Mouse (Mus musculus): ENCODE data around the gene Lrrc23.
"Not testable (repeated sequence)": the region's sequence is repeated elsewhere in the genome, so short reads cannot be mapped to it uniquely, and the experiment has no call there.

The Lrrc23 gene

GRCm38 (mm10) chr6:124779222-124779983 lies at the start of gene Lrrc23:
TSS of gene Lrrc23 (minus strand) at chr6:124779727.
- DNase-seq (ENCODE audit: low read depth, low spot score) = no peak

GRCm38 (mm10) chr6:124828101-124828592 lies 48.6 kb upstream of the Lrrc23 start:
- no peak for DNase-seq (ENCODE audit: low read depth, low spot score)

- DNase-seq (ENCODE audit: low read depth, low spot score) = no peak
Observed at GRCm38 (mm10) chr6:124822049-124822448, 42.5 kb upstream of the Lrrc23 start.

DNA sequence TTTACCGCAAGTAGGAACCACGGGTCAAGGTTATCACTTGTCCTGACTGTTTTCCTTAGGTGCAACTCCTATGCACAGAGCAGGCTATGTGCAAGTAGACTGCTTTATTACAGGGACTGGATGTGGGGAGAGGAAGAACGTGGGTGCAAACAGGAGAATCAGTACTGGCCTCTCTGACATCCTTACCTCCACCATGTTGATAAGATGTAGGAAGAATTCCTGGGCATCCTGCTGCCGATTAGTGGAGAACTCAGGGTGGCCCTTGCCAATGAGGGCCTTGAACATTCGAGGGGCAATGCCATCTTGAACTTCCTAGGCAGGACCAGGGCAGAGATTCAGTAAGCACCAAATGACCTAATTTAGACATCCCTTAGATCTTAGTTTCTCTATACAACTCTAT lies 41.4 kb upstream of the Lrrc23 start:
- no peak for DNase-seq (ENCODE audit: low read depth, low spot score)

GRCm38 (mm10) chr6:124817971-124818370 lies 38.4 kb upstream of the Lrrc23 start:
- DNase-seq (ENCODE audit: low read depth, low spot score) = no peak

GRCm38 (mm10) chr6:124817563-124817962 lies 38.0 kb upstream of the Lrrc23 start:
- no peak for DNase-seq (ENCODE audit: low read depth, low spot score)

- DNase-seq (ENCODE audit: low read depth, low spot score) = no peak
Observed at GRCm38 (mm10) chr6:124817125-124817524, 37.6 kb upstream of the Lrrc23 start.

- no peak for DNase-seq (ENCODE audit: low read depth, low spot score)
Observed at GRCm38 (mm10) chr6:124816611-124817010, 37.1 kb upstream of the Lrrc23 start.

DNA sequence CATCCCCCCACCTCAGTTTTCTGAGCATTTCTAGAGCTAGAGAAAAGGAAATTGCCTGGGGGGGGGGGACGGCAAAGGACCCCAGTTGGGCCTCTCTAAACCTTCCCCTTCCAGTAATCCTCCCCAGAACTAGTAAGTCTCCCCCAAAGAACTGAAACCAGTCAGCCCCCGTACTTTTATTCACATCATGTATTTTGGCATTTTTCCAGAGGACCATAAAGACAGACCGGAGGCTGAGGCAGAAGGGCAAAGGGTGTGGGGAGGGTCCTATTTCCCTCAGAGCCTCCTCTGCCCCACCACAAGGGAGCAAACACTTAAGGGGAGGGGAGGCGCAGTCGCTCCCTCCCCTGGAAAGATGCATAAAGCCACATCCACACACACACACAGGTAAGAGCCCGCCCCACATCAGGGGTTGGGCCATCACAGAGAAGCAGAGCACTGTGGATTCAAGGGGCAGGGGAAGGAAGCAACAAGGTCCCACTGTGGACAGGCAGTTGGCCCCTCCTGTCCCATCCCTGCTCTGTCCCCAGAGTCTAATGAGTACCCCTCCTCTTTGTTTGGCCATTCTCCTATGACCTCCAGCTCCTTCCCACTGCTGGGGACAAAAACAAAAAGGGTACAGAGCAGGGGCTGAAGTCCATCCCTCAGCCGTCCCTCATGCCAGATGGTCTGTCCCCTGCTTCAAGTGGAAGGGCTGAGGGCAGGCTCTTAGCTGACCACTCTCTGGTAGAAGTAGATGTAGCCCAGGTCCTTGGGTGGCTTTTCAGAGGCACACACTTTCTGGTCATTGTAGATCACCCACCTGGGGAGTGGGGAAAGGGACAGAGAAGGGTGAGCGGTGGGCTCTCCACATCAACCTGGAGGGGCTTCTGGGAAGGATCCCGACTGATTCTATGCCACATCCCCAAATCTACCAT lies 35.6 kb upstream of the Lrrc23 start:
- no peak for DNase-seq (ENCODE audit: low read depth, low spot score)

DNA sequence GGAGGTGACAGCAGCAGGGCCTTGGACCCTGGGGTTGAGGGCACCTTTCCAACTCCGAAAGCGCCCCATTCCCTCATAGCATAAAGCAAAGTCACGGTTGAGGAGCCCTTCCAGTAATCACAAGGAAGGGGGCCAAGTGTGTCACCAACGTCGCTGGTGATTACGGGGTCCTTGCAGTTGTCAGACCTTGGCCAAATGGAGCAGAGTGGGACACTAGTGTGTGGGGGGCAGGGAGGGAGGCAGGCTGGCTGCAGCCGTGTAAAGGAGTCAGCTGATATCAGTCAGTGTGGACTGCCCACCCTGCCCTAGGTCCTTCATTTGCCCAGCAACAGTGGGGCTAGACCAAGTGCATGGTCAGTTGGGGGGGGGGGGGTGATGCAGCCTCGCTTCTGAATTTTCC lies 34.9 kb upstream of the Lrrc23 start:
- no peak for DNase-seq (ENCODE audit: low read depth, low spot score)

DNA sequence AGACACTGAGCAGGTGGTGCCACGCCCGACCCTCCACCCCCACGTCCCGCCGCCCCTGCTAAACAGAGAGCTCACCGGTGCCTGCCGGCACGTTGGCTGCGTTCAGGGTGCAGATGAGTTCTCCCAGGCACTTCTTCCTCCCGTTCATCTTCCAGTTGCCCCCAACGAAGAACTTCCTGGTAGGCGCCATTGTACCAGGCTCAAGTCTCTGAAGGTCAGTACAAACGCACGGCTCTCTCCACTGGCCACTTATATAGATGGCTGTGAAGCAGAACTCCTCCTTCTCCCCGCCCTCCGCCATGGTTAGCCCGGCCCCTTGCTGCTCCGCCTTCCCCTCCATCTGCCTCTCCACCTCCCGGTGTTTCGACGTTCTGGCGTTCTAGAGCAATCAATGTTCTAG lies 34.4 kb upstream of the Lrrc23 start, which contains the start of gene Tpi1:
Gene Tpi1, minus strand, starts transcription at position 364 of the 400 bp plus-strand sequence.
- peak; percentile 84 for DNase-seq (ENCODE audit: low read depth, low spot score)

- peak; percentile 68 for DNase-seq (ENCODE audit: low read depth, low spot score)
Observed at GRCm38 (mm10) chr6:124813496-124813895, 34.0 kb upstream of the Lrrc23 start.

GRCm38 (mm10) chr6:124812848-124813247 lies 33.3 kb upstream of the Lrrc23 start:
- no peak for DNase-seq (ENCODE audit: low read depth, low spot score)

GRCm38 (mm10) chr6:124811701-124812560 lies 32.4 kb upstream of the Lrrc23 start:
- no peak for DNase-seq (ENCODE audit: low read depth, low spot score)

DNA sequence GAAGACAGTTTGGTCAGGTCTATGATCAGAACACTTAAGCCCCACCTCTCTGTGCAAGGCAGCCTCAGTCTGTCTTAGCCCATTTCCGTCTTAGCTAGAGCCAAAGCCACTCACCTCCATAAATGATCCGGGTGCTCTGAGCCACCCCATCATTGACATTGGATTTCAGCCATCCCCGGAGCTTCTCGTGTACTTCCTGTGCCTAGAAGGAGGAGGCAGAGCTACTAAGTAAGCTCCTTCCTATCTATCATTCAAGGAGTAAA lies 31.8 kb upstream of the Lrrc23 start:
- DNase-seq (ENCODE audit: low read depth, low spot score) = no peak

DNA sequence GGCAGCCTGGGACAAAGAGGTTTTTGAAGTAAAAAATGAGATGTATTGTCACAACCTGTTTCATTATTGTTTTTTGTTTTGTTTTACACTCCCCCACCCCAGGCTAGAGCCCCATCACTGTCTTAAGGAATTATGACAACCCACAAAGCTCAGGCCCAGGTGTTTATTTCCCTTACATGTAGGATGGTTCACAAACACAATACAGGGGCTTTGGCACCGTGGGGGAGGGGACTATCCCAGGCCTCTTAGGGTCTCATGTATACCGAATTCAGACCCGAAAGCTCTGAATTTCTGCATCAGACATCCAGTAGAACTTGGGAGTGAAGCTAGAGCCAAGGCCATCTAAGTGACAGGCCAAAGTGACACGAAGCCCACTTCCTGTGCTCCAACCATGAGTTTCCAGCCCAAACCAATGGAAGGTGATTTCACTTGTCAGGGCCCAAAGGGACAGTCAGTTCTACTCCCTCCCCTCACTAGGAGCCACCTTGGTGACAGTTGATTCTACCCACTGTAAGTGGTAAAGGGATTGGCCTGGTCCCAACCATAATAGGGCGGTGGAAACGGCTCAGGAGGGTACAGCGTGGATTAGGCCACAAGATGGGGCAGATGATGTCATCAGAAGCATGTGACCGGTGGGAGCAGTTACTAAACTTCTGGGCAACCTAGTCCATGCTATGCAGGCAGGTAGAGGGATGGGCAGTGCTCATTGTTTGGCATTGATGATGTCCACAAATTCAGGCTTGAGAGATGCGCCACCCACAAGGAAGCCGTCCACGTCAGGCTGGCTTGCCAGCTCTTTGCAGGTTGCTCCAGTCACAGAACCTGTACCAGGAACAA lies 31.3 kb upstream of the Lrrc23 start:
- not testable (repeated sequence) for DNase-seq (ENCODE audit: low read depth, low spot score)

DNA sequence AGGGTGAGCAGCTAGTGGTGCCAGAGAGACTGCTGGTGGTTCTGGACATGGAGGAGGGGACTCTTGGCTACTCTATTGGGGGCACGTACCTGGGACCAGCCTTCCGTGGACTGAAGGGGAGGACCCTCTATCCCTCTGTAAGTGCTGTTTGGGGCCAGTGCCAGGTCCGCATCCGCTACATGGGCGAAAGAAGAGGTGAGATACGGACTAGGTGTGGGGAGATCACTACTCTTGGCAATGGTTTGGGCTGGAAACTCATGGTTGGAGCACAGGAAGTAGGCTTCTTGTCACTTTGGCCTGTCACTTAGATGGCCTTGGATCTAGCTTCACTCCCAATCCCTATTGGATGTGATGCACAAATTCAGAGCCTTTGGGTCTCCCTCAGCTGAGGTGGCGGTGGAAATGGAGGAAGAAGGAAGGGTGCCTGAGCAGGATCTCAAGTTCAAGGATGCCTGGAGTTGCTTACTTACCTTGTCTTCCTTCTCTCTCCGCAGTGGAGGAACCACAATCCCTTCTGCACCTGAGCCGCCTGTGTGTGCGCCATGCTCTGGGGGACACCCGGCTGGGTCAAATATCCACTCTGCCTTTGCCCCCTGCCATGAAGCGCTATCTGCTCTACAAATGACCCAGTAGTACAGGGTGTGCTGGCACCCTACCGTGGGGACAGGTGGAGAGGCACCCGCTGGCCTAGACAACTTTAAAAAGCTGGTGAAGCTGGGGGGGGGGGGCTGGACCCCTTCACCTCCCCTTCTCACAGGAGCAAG lies 30.4 kb upstream of the Lrrc23 start:
- DNase-seq (ENCODE audit: low read depth, low spot score) = no peak

DNA sequence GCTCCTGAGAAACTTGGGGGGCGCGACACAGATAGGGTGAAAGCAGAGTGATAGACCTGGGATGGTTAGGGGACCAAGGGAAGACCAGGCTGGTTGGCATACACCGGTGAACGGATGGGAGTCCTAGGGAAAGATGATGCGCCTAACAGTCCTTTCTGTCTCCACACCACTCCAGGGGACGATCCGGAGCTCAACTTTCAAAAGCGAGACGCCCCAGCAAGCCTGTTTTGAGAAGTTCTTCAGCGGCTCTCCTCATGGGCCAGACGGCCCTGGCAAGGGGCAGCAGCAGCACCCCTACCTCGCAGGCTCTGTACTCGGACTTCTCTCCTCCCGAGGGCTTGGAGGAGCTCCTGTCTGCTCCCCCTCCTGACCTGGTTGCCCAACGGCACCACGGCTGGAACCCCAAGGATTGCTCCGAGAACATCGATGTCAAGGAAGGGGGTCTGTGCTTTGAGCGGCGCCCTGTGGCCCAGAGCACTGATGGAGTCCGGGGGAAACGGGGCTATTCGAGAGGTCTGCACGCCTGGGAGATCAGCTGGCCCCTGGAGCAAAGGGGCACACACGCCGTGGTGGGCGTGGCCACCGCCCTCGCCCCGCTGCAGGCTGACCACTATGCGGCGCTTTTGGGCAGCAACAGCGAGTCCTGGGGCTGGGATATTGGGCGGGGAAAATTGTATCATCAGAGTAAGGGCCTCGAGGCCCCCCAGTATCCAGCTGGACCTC lies 29.7 kb upstream of the Lrrc23 start:
- DNase-seq (ENCODE audit: low read depth, low spot score) = peak; percentile 70

GRCm38 (mm10) chr6:124808358-124809012 lies 29.0 kb upstream of the Lrrc23 start, which contains the start of gene Spsb2:
TSS of gene Spsb2 (plus strand) at chr6:124808661.
- DNase-seq (ENCODE audit: low read depth, low spot score) = no peak

Measured in embryo, embryonic 11.5 days (tissue).